Mouse (Mus musculus): ENCODE measurements around the gene Gys1.

DNA sequence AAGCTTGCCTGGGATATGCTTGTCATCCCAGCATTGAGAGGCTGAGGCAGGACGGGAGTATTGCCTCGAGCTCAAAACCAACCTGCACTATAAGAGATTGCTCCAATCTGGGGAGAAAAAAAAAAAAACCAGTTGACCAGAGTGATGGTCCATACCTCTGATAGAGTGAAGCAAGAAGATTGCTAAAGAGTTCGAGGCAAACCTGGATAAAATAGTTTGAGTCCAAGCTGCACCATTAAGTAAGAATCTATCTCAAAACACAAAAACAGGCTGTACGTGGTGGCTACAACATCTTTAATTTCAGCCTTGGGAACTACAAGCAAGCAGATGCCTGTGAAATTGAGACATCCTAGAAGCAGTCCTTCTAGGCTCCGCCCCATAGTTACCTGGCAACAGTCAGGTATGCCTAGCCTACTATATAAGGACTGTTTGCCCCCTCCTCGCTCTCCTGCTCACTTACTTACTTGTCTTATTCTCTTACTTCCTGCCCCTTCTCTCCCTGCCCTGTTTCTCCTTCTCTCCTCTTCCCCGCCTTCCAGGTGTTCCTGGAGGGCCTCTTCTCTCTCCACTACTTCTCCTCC is 32.5 kb downstream of the Gys1 start:
- TF ChIP-seq CTCF (IDR thresholded peaks at IDR 0.05; ENCODE audit: extremely low read depth, insufficient read depth, insufficient read length, insufficient replicate concordance) (no peak), POLR2A (IDR thresholded peaks at IDR 0.05; ENCODE audit: low read depth, low read length) (no peak)
